Mouse (Mus musculus): ENCODE measurements around the gene Smug1. TPM values are rescaled to one million over a fixed set of nuclear protein-coding genes. Genes with fewer than 3 reads are reported as not detected.

Smug1 gene
- polyA plus RNA-seq (2012; ENCODE audit: low replicate concordance), result 1.9 TPM in 2 replicates

GRCm38 (mm10) chr15:103167042-103167615 lies at the start of gene Smug1:
Gene Smug1, minus strand, starts transcription at chr15:103167092.

Other genes with a start within 250 kb of the Smug1 start
- gene Hoxc13, start 246.0 kb downstream of the Smug1 start, polyA plus RNA-seq (2012; ENCODE audit: low replicate concordance), result not detected in 2 replicates
- gene Hoxc12, start 230.3 kb downstream of the Smug1 start, polyA plus RNA-seq (2012; ENCODE audit: low replicate concordance), result not detected in 2 replicates
- 0.11 TPM in 1 of 2 replicates, not detected in the other for gene Hoxc11, start 212.7 kb downstream of the Smug1 start, polyA plus RNA-seq (2012; ENCODE audit: low replicate concordance)
- 0.18 TPM in 1 of 2 replicates, not detected in the other for gene Hoxc10, start 200.3 kb downstream of the Smug1 start, polyA plus RNA-seq (2012; ENCODE audit: low replicate concordance)
- gene Hoxc5, start 199.6 kb downstream of the Smug1 start, polyA plus RNA-seq (2012; ENCODE audit: low replicate concordance), result 0.06 TPM in 1 of 2 replicates, not detected in the other
- gene Hoxc9, start 190.7 kb downstream of the Smug1 start, polyA plus RNA-seq (2012; ENCODE audit: low replicate concordance), result not detected in 2 replicates
- not detected in 2 replicates for gene Hoxc8, start 176.5 kb downstream of the Smug1 start, polyA plus RNA-seq (2012; ENCODE audit: low replicate concordance)
- gene Hoxc6, start 168.8 kb downstream of the Smug1 start, polyA plus RNA-seq (2012; ENCODE audit: low replicate concordance), result 0.27 and 0.62 TPM in 2 replicates
- gene Hoxc4, start 148.2 kb downstream of the Smug1 start, polyA plus RNA-seq (2012; ENCODE audit: low replicate concordance), result 0.55 TPM in 1 of 2 replicates, not detected in the other
- 3.3 and 8.9 TPM in 2 replicates for gene Cbx5, start 72.7 kb upstream of the Smug1 start, polyA plus RNA-seq (2012; ENCODE audit: low replicate concordance)
- 38.4 and 107 TPM in 2 replicates for gene Hnrnpa1, start 73.3 kb upstream of the Smug1 start, polyA plus RNA-seq (2012; ENCODE audit: low replicate concordance)
- gene Nfe2, start 91.3 kb upstream of the Smug1 start, polyA plus RNA-seq (2012; ENCODE audit: low replicate concordance), result 83.4 and 89.7 TPM in 2 replicates
- 10.5 and 45.1 TPM in 2 replicates for gene Copz1, start 105.6 kb upstream of the Smug1 start, polyA plus RNA-seq (2012; ENCODE audit: low replicate concordance)
- 0.10 and 0.16 TPM in 2 replicates for gene Gpr84, start 143.5 kb upstream of the Smug1 start, polyA plus RNA-seq (2012; ENCODE audit: low replicate concordance)
- 400 and 549 TPM in 2 replicates for gene Zfp385a, start 173.0 kb upstream of the Smug1 start, polyA plus RNA-seq (2012; ENCODE audit: low replicate concordance)
- gene Itga5, start 199.7 kb upstream of the Smug1 start, polyA plus RNA-seq (2012; ENCODE audit: low replicate concordance), result 17.7 and 39.6 TPM in 2 replicates

All from leukemia stem cell, adult 10-12 weeks (primary cell).